ENCODE assay signal across 31 mouse cellular contexts in the genomic region with DNA sequence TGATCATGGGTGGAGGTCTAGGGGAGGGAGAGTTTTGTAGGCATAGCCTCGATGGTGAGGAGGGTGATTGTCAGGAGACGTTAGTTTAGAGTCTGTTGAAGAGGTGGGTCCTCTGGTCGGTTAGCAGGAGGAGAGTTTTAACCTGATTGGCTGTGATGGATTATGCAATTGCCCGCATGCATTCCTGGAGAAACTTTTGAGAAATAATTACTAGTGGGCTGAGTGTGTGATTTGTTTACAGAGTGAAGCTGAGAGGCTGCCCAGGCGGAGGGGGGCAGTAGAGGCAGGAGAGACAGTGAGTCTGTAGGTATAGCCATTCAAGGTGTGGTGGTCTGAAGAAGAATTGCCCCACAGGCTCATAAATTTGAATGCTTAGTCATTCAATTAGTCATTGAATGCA. TPM values are rescaled to one million over a fixed set of nuclear protein-coding genes. Genes with fewer than 3 reads are reported as not detected.
DNase-seq lines count a peak whose midpoint lies in the region; ATAC-seq and TF ChIP-seq lines count a peak whose summit lies in the region.
"Had no signal": no experiment of that assay in that cellular context is flagged by ENCODE, and none has a peak within 500 bp of the region (broad histone marks: within the 10 kb centered on the region; RNA-seq: fewer than 3 reads in every experiment).

No protein-coding gene starts in this region.

- H3K36me3 ChIP-seq in ES-E14 (ENCODE audit: control insufficient read depth, insufficient read depth, low read length, poor library complexity, severe bottlenecking), result no peaks in the 10 kb centered on the region
- H3K36me3 ChIP-seq in lung, embryonic 16.5 days (ENCODE audit: control insufficient read depth, insufficient read depth, low read length), result no peaks in the 10 kb centered on the region
- H3K36me3 ChIP-seq: embryonic facial prominence, embryonic 12.5 days; embryonic facial prominence, embryonic 15.5 days; G1E; heart, embryonic 12.5 days; heart, embryonic 15.5 days; hindbrain, embryonic 10.5 days; hindbrain, embryonic 13.5 days had no signal

- in situ Hi-C loops in ES-E14 (cut with MboI; ENCODE audit: low sequenced_read_pairs in 2 of 2, unreplicated experiment in 2 of 2), result no loop called here

- no peak overlapping the region for H3K9ac ChIP-seq in ES-E14 (ENCODE audit: insufficient read depth, low read depth, low read length, poor library complexity, severe bottlenecking)
- no peak overlapping the region for H3K9ac ChIP-seq in lung, embryonic 16.5 days (ENCODE audit: low read length)
- H3K9ac ChIP-seq: embryonic facial prominence, embryonic 12.5 days; embryonic facial prominence, embryonic 15.5 days; forebrain, postnatal 0 days; heart, embryonic 12.5 days; heart, embryonic 15.5 days; hindbrain, embryonic 13.5 days had no signal

- DNase-seq in ES-E14 (ENCODE audit: low read depth, low spot score), result no peak
- peak; percentile 18 for DNase-seq in lung, postnatal 14 days
- DNase-seq in lung, postnatal 4 days, result peak; percentile 24 to 65
- DNase-seq in layer of hippocampus, adult 9-11 months, result no peak
- DNase-seq in layer of hippocampus, postnatal 36 days, result no peak
- no peak for DNase-seq in spleen, postnatal 14 days (ENCODE audit: low spot score in 2 of 2)
- DNase-seq: adrenal gland, postnatal 10 days; adrenal gland, postnatal 36 days; cerebellum, adult 2 months; cerebellum, adult 9-11 months; cerebellum, postnatal 25 days; forebrain, postnatal 0 days; gastrocnemius, postnatal 25 days; heart, adult 18-20 months; heart, postnatal 10 days; heart, postnatal 36 days had no signal

- peaks cover 0 to 6% of the 10 kb centered on the region in 2 experiments; a peak in 1 of 4 replicates for H3K4me1 ChIP-seq in ES-E14 (ENCODE audit: control insufficient read depth in 2 of 2, insufficient read depth in 2 of 2, low read length in 2 of 2, poor library complexity in 1 of 2)
- no peaks in the 10 kb centered on the region for H3K4me1 ChIP-seq in lung, embryonic 16.5 days (replicated peaks; ENCODE audit: control insufficient read depth, insufficient read depth, low read length)
- H3K4me1 ChIP-seq: embryonic facial prominence, embryonic 12.5 days; hindbrain, embryonic 13.5 days had no signal

- no peak overlapping the region for H3K4me2 ChIP-seq in lung, embryonic 16.5 days (ENCODE audit: low read depth, low read length)
- H3K4me2 ChIP-seq: embryonic facial prominence, embryonic 12.5 days; embryonic facial prominence, embryonic 15.5 days; heart, embryonic 12.5 days; heart, embryonic 15.5 days; hindbrain, embryonic 13.5 days had no signal

- H3K27ac ChIP-seq in ES-E14 (ENCODE audit: insufficient read depth, low read depth, low read length, poor library complexity, severe bottlenecking), result no peak overlapping the region
- no peak overlapping the region for H3K27ac ChIP-seq in lung, embryonic 16.5 days (ENCODE audit: low read length)
- H3K27ac ChIP-seq: embryonic facial prominence, embryonic 12.5 days; embryonic facial prominence, embryonic 15.5 days; heart, embryonic 15.5 days; hindbrain, embryonic 10.5 days; hindbrain, embryonic 13.5 days had no signal

- H3K9me3 ChIP-seq in ES-E14 (ENCODE audit: control insufficient read depth, insufficient read depth, low read depth, low read length), result no peaks in the 10 kb centered on the region
- no peaks in the 10 kb centered on the region for H3K9me3 ChIP-seq in lung, embryonic 16.5 days (ENCODE audit: control insufficient read depth, low read length)
- H3K9me3 ChIP-seq: embryonic facial prominence, embryonic 12.5 days; embryonic facial prominence, embryonic 15.5 days; G1E; heart, embryonic 15.5 days; hindbrain, embryonic 10.5 days; hindbrain, embryonic 13.5 days had no signal

- H3K27me3 ChIP-seq in lung, embryonic 16.5 days (ENCODE audit: control insufficient read depth, insufficient read depth, low read depth, low read length), result peaks cover 2% of the 10 kb centered on the region; the same call in 1 of the 2 replicates

- peak; percentile 26; the same call in 1 of the 2 replicates for ATAC-seq in lung, embryonic 16.5 days (ENCODE audit: low read depth)
- ATAC-seq: forebrain, embryonic 14.5 days; forebrain, postnatal 0 days; Patski had no signal

- no peak overlapping the region for H3K4me3 ChIP-seq in ES-E14 (ENCODE audit: insufficient read depth in 1 of 2, low read depth in 1 of 2, low read length in 2 of 2, poor library complexity in 1 of 2, severe bottlenecking in 1 of 2)
- no peak overlapping the region for H3K4me3 ChIP-seq in lung, embryonic 16.5 days (ENCODE audit: low read length)
- H3K4me3 ChIP-seq: embryonic facial prominence, embryonic 12.5 days; embryonic facial prominence, embryonic 15.5 days; heart, embryonic 12.5 days; heart, embryonic 15.5 days; hindbrain, embryonic 10.5 days; hindbrain, embryonic 13.5 days had no signal

- WGBS in lung, embryonic 16.5 days, result 29% methylated on average over 5 of the region's 5 CpGs

TF ChIP-seq in ES-E14, 5 proteins besides CTCF, POLR2A, EP300 and RAD21:
- TF ChIP-seq ZNF384 (IDR thresholded peaks at IDR 0.05; ENCODE audit: low read depth, low read length) (no peak), CHD2 (IDR thresholded peaks at IDR 0.05; ENCODE audit: low read depth, low read length) (no peak), ZC3H11A (IDR thresholded peaks at IDR 0.05; ENCODE audit: borderline replicate concordance, low read depth, low read length) (no peak), MAFK (IDR thresholded peaks at IDR 0.05; ENCODE audit: insufficient read depth, low read depth, low read length) (0 out of 2 replicates have a peak, but pooled peaks have one; percentile 10), HCFC1 (IDR thresholded peaks at IDR 0.05; ENCODE audit: borderline replicate concordance, insufficient read depth, low read length) (no peak)

RNA-seq across cellular contexts. Expression of gene Hapln2, which starts 6.1 kb away (rescaled TPM):
- total RNA-seq in ES-E14 (2012; rRNA removed), result not detected in 2 replicates
- polyA plus RNA-seq in lung, embryonic 16.5 days (2015; fragmentation: Nextera tagmentation; extraction: Ambion mirVana), result 0.10 and 0.28 TPM in 2 replicates
- 10 to 100 TPM; 14.9 to 18.0 TPM for total RNA-seq in layer of hippocampus, postnatal 36 days (2021)
- total RNA-seq: adrenal gland, adult 18-20 months; adrenal gland, postnatal 10 days; adrenal gland, postnatal 36 days; common myeloid progenitor, adult 5-6 weeks; G1E; gastrocnemius, postnatal 25 days; heart, adult 18-20 months; heart, postnatal 10 days; heart, postnatal 36 days had no signal
- polyA plus RNA-seq: forebrain, embryonic 14.5 days; G1E; gonadal fat pad, adult 2 months had no signal

RNA-seq across cellular contexts. Expression of gene Gpatch4, which starts 9.4 kb away (rescaled TPM):
- 33.5 and 37.9 TPM in 2 replicates for total RNA-seq in ES-E14 (2012; rRNA removed)
- polyA plus RNA-seq in lung, embryonic 16.5 days (2015; fragmentation: Nextera tagmentation; extraction: Ambion mirVana), result 22.4 and 25.6 TPM in 2 replicates
- total RNA-seq in layer of hippocampus, postnatal 36 days (2021), result 10 to 100 TPM; 14.5 to 17.8 TPM

RNA-seq across cellular contexts. Expression of gene Naxe, which starts 24.8 kb away (rescaled TPM):
- total RNA-seq in ES-E14 (2012; rRNA removed), result 117 and 144 TPM in 2 replicates
- 203 and 211 TPM in 2 replicates for polyA plus RNA-seq in lung, embryonic 16.5 days (2015; fragmentation: Nextera tagmentation; extraction: Ambion mirVana)
- total RNA-seq in layer of hippocampus, postnatal 36 days (2021), result 10 to 100 TPM; 77.7 to 78.1 TPM

RNA-seq across cellular contexts. Expression of gene Bcan, which starts 33.5 kb away (rescaled TPM):
- 1.4 and 2.6 TPM in 2 replicates for total RNA-seq in ES-E14 (2012; rRNA removed)
- 0.44 and 0.54 TPM in 2 replicates for polyA plus RNA-seq in lung, embryonic 16.5 days (2015; fragmentation: Nextera tagmentation; extraction: Ambion mirVana)
- total RNA-seq in layer of hippocampus, postnatal 36 days (2021), result 100 to 1,000 TPM; 296 to 327 TPM
- total RNA-seq: common myeloid progenitor, adult 5-6 weeks; G1E; gastrocnemius, postnatal 25 days had no signal
- polyA plus RNA-seq: G1E had no signal

RNA-seq across cellular contexts. Expression of gene Ttc24, which starts 44.6 kb away (rescaled TPM):
- total RNA-seq in ES-E14 (2012; rRNA removed), result not detected in 2 replicates
- not detected in 2 replicates for polyA plus RNA-seq in lung, embryonic 16.5 days (2015; fragmentation: Nextera tagmentation; extraction: Ambion mirVana)
- not detected for total RNA-seq in layer of hippocampus, postnatal 36 days (2021)
- total RNA-seq: adrenal gland, adult 18-20 months; adrenal gland, postnatal 10 days; adrenal gland, postnatal 36 days; common myeloid progenitor, adult 5-6 weeks; gastrocnemius, adult 8-10 months; gastrocnemius, postnatal 25 days; heart, adult 18-20 months; heart, postnatal 10 days; heart, postnatal 36 days had no signal
- polyA plus RNA-seq: cerebellum, adult 2 months; forebrain, embryonic 11.5 days; forebrain, embryonic 14.5 days; forebrain, postnatal 0 days; G1E; heart, embryonic 12.5 days; heart, embryonic 15.5 days; hindbrain, embryonic 10.5 days; hindbrain, embryonic 13.5 days; Patski had no signal

Comparison
In these comparisons a context has a peak if more than half of its experiments do, and no peak if none do; other contexts are left out.
1. DNase-seq: peak in lung, postnatal 14 days (single experiment) and lung, postnatal 4 days (2 of 2); none in ES-E14 (single experiment), layer of hippocampus, adult 9-11 months (single experiment), layer of hippocampus, postnatal 36 days (0 of 2) and spleen, postnatal 14 days (0 of 2).
2. RNA of gene Hapln2, which starts 6.1 kb away (total RNA-seq): 14.9 to 18.0 TPM in layer of hippocampus, postnatal 36 days; not detected in ES-E14; every median in the first group is over 10 times any median in the second.